Mouse (Mus musculus): ENCODE results near the gene Dnah7b. TPM values are rescaled to one million over a fixed set of nuclear protein-coding genes. Genes with fewer than 3 reads are reported as not detected.
"Not testable (repeated sequence)": the region's sequence is repeated elsewhere in the genome, so short reads cannot be mapped to it uniquely, and the experiment has no call there.

The Dnah7b gene
- polyA plus RNA-seq, 1 experiment from 2014 or later = 0.04 TPM

GRCm38 (mm10) chr1:46278057-46278910, 212.2 kb downstream of the Dnah7b start:
- not testable (repeated sequence) for H3K4me1 ChIP-seq (ENCODE audit: control insufficient read depth, low read depth, low read length); H3K4me3 ChIP-seq (ENCODE audit: low read depth, low read length); H3K9ac ChIP-seq (ENCODE audit: low read depth, low read length); H3K36me3 ChIP-seq (ENCODE audit: control insufficient read depth, insufficient read depth); H3K4me2 ChIP-seq (ENCODE audit: low read depth, low read length); H3K9me3 ChIP-seq (replicated peaks; ENCODE audit: control insufficient read depth, low read length); ATAC-seq (ENCODE audit: low read depth); H3K27me3 ChIP-seq (ENCODE audit: control insufficient read depth, insufficient read depth, low read depth, low read length); H3K27ac ChIP-seq (ENCODE audit: low read length)
- WGBS (ENCODE audit: insufficient replicate concordance) = 35% methylated on average over 2 of the region's 2 CpGs

- not testable (repeated sequence) for H3K9ac ChIP-seq (ENCODE audit: low read depth, low read length); ATAC-seq (ENCODE audit: low read depth); H3K4me3 ChIP-seq (ENCODE audit: low read depth, low read length); H3K27me3 ChIP-seq (ENCODE audit: control insufficient read depth, insufficient read depth, low read depth, low read length); H3K9me3 ChIP-seq (replicated peaks; ENCODE audit: control insufficient read depth, low read length); H3K36me3 ChIP-seq (ENCODE audit: control insufficient read depth, insufficient read depth); H3K4me2 ChIP-seq (ENCODE audit: low read depth, low read length); H3K27ac ChIP-seq (ENCODE audit: low read length); H3K4me1 ChIP-seq (ENCODE audit: control insufficient read depth, low read depth, low read length)
- WGBS (ENCODE audit: insufficient replicate concordance) = 69% methylated on average over 1 of the region's 1 CpGs
Measured at GRCm38 (mm10) chr1:46278911-46279565, 212.9 kb downstream of the Dnah7b start.

GRCm38 (mm10) chr1:46294451-46294850, 228.3 kb downstream of the Dnah7b start:
- H3K9ac ChIP-seq (ENCODE audit: low read depth, low read length); H3K4me1 ChIP-seq (ENCODE audit: control insufficient read depth, low read depth, low read length); H3K4me2 ChIP-seq (ENCODE audit: low read depth, low read length); H3K9me3 ChIP-seq (replicated peaks; ENCODE audit: control insufficient read depth, low read length); H3K4me3 ChIP-seq (ENCODE audit: low read depth, low read length); H3K27ac ChIP-seq (ENCODE audit: low read length); H3K27me3 ChIP-seq (ENCODE audit: control insufficient read depth, insufficient read depth, low read depth, low read length); H3K36me3 ChIP-seq (ENCODE audit: control insufficient read depth, insufficient read depth); ATAC-seq (ENCODE audit: low read depth): not testable (repeated sequence)
- 43% methylated on average over 2 of the region's 2 CpGs for WGBS (ENCODE audit: insufficient replicate concordance)

- H3K9me3 ChIP-seq (replicated peaks; ENCODE audit: control insufficient read depth, low read length); H3K36me3 ChIP-seq (ENCODE audit: control insufficient read depth, insufficient read depth); H3K4me1 ChIP-seq (ENCODE audit: control insufficient read depth, low read depth, low read length); H3K4me3 ChIP-seq (ENCODE audit: low read depth, low read length); ATAC-seq (ENCODE audit: low read depth); H3K27ac ChIP-seq (ENCODE audit: low read length); H3K4me2 ChIP-seq (ENCODE audit: low read depth, low read length); H3K9ac ChIP-seq (ENCODE audit: low read depth, low read length); H3K27me3 ChIP-seq (ENCODE audit: control insufficient read depth, insufficient read depth, low read depth, low read length): not testable (repeated sequence)
Measured at GRCm38 (mm10) chr1:46325942-46326341, 259.8 kb downstream of the Dnah7b start.

GRCm38 (mm10) chr1:46345301-46345700, 279.2 kb downstream of the Dnah7b start:
- H3K9me3 ChIP-seq (replicated peaks; ENCODE audit: control insufficient read depth, low read length); H3K9ac ChIP-seq (ENCODE audit: low read depth, low read length); H3K27me3 ChIP-seq (ENCODE audit: control insufficient read depth, insufficient read depth, low read depth, low read length); H3K4me3 ChIP-seq (ENCODE audit: low read depth, low read length); H3K36me3 ChIP-seq (ENCODE audit: control insufficient read depth, insufficient read depth); H3K27ac ChIP-seq (ENCODE audit: low read length); H3K4me1 ChIP-seq (ENCODE audit: control insufficient read depth, low read depth, low read length); ATAC-seq (ENCODE audit: low read depth); H3K4me2 ChIP-seq (ENCODE audit: low read depth, low read length): not testable (repeated sequence)
- 46% methylated on average over 3 of the region's 3 CpGs for WGBS (ENCODE audit: insufficient replicate concordance)

GRCm38 (mm10) chr1:46380641-46381040, 314.5 kb downstream of the Dnah7b start:
- WGBS (ENCODE audit: insufficient replicate concordance) = 66% methylated on average over 3 of the region's 3 CpGs
- not testable (repeated sequence) for ATAC-seq (ENCODE audit: low read depth); H3K9ac ChIP-seq (ENCODE audit: low read depth, low read length)

GRCm38 (mm10) chr1:46394681-46395297, 328.7 kb downstream of the Dnah7b start:
- not testable (repeated sequence) for H3K36me3 ChIP-seq (ENCODE audit: control insufficient read depth, insufficient read depth); H3K4me1 ChIP-seq (ENCODE audit: control insufficient read depth, low read depth, low read length); H3K9me3 ChIP-seq (replicated peaks; ENCODE audit: control insufficient read depth, low read length); H3K9ac ChIP-seq (ENCODE audit: low read depth, low read length); H3K4me2 ChIP-seq (ENCODE audit: low read depth, low read length); H3K27me3 ChIP-seq (ENCODE audit: control insufficient read depth, insufficient read depth, low read depth, low read length); H3K27ac ChIP-seq (ENCODE audit: low read length); H3K4me3 ChIP-seq (ENCODE audit: low read depth, low read length); ATAC-seq (ENCODE audit: low read depth)
- WGBS (ENCODE audit: insufficient replicate concordance) = 45% methylated on average over 3 of the region's 4 CpGs

More at GRCm38 (mm10) chr1:46380641-46381040, 314.5 kb downstream of the Dnah7b start:
- not testable (repeated sequence) for H3K4me2 ChIP-seq (ENCODE audit: low read depth, low read length); H3K4me3 ChIP-seq (ENCODE audit: low read depth, low read length); H3K36me3 ChIP-seq (ENCODE audit: control insufficient read depth, insufficient read depth); H3K9me3 ChIP-seq (replicated peaks; ENCODE audit: control insufficient read depth, low read length); H3K4me1 ChIP-seq (ENCODE audit: control insufficient read depth, low read depth, low read length); H3K27me3 ChIP-seq (ENCODE audit: control insufficient read depth, insufficient read depth, low read depth, low read length); H3K27ac ChIP-seq (ENCODE audit: low read length)

- Histone ChIP-seq H3K4me3 (ENCODE audit: low read depth, low read length) (no peak overlapping the region), H3K4me2 (ENCODE audit: low read depth, low read length) (no peak overlapping the region), H3K27me3 (ENCODE audit: control insufficient read depth, insufficient read depth, low read depth, low read length) (no peaks in the 10 kb centered on the region), H3K9ac (ENCODE audit: low read depth, low read length) (no peak overlapping the region), H3K4me1 (ENCODE audit: control insufficient read depth, low read depth, low read length) (no peaks in the 10 kb centered on the region), H3K27ac (ENCODE audit: low read length) (no peak overlapping the region), H3K9me3 (replicated peaks; ENCODE audit: control insufficient read depth, low read length) (no peaks in the 10 kb centered on the region), H3K36me3 (ENCODE audit: control insufficient read depth, insufficient read depth) (no peaks in the 10 kb centered on the region)
- ATAC-seq (ENCODE audit: low read depth) = no peak
- WGBS (ENCODE audit: insufficient replicate concordance) = 58% methylated on average over 6 of the region's 6 CpGs
Measured at GRCm38 (mm10) chr1:46408324-46409115, 342.4 kb downstream of the Dnah7b start.
